Mouse (Mus musculus): ENCODE measurements at regions not wholly inside any gene's neighbourhood (a gene's known extent, or its start where the extent isn't known, plus 50 kb on each side); places are given as distances from the start of the nearest gene placed in this dataset.
"Not testable (repeated sequence)": the region's sequence is repeated elsewhere in the genome, so short reads cannot be mapped to it uniquely, and the experiment has no call there.

GRCm38 (mm10) chr5:97806754-97807153 lies 224.1 kb downstream of the Antxr2 start:
- no peak for DNase-seq (ENCODE audit: low spot score)

GRCm38 (mm10) chr5:97800017-97800416 lies 230.8 kb downstream of the Antxr2 start:
- no peak overlapping the region for H3K4me3 ChIP-seq (replicated peaks; ENCODE audit: low read depth, low read length)
- H3K4me1 ChIP-seq (replicated peaks; ENCODE audit: insufficient read depth, low read length): no peaks in the 10 kb centered on the region
- WGBS: 34% methylated on average over 3 of the region's 3 CpGs
- TF ChIP-seq CTCF (IDR thresholded peaks at IDR 0.05; ENCODE audit: low read depth): no peak
- DNase-seq (ENCODE audit: low spot score) (no peak), ATAC-seq (replicated peaks; ENCODE audit: low FRiP score, low read depth) (no peak)
- H3K9me3 ChIP-seq (replicated peaks; ENCODE audit: low read length): no peaks in the 10 kb centered on the region
- no peaks in the 10 kb centered on the region for H3K36me3 ChIP-seq (ENCODE audit: insufficient read depth, low read length)
- H3K27ac ChIP-seq: no peak overlapping the region
- no peak overlapping the region for H3K9ac ChIP-seq (ENCODE audit: low read depth, low read length)
- no peak overlapping the region for H3K4me2 ChIP-seq (ENCODE audit: low read length)
- no peaks in the 10 kb centered on the region for H3K27me3 ChIP-seq (ENCODE audit: insufficient read depth, low read length)

More at GRCm38 (mm10) chr5:97806754-97807153, 224.1 kb downstream of the Antxr2 start:
- Histone ChIP-seq H3K4me2 (ENCODE audit: low read length) (no peak overlapping the region), H3K27ac (no peak overlapping the region), H3K4me1 (replicated peaks; ENCODE audit: insufficient read depth, low read length) (no peaks in the 10 kb centered on the region), H3K9me3 (replicated peaks; ENCODE audit: low read length) (no peaks in the 10 kb centered on the region), H3K9ac (ENCODE audit: low read depth, low read length) (no peak overlapping the region), H3K27me3 (ENCODE audit: insufficient read depth, low read length) (no peaks in the 10 kb centered on the region), H3K4me3 (replicated peaks; ENCODE audit: low read depth, low read length) (no peak overlapping the region), H3K36me3 (ENCODE audit: insufficient read depth, low read length) (no peaks in the 10 kb centered on the region)
- no peak for TF ChIP-seq CTCF (IDR thresholded peaks at IDR 0.05; ENCODE audit: low read depth)
- no peak for ATAC-seq (replicated peaks; ENCODE audit: low FRiP score, low read depth)

- no peak for TF ChIP-seq CTCF (IDR thresholded peaks at IDR 0.05; ENCODE audit: low read depth)
- Histone ChIP-seq H3K4me3 (replicated peaks; ENCODE audit: low read depth, low read length) (no peak overlapping the region), H3K9ac (ENCODE audit: low read depth, low read length) (no peak overlapping the region), H3K27ac (no peak overlapping the region), H3K4me2 (ENCODE audit: low read length) (no peak overlapping the region), H3K36me3 (ENCODE audit: insufficient read depth, low read length) (no peaks in the 10 kb centered on the region), H3K9me3 (replicated peaks; ENCODE audit: low read length) (no peaks in the 10 kb centered on the region), H3K27me3 (ENCODE audit: insufficient read depth, low read length) (no peaks in the 10 kb centered on the region), H3K4me1 (replicated peaks; ENCODE audit: insufficient read depth, low read length) (no peaks in the 10 kb centered on the region)
- ATAC-seq (replicated peaks; ENCODE audit: low FRiP score, low read depth) (no peak), DNase-seq (ENCODE audit: low spot score) (no peak)
- 82% methylated on average over 9 of the region's 9 CpGs for WGBS
Observed at GRCm38 (mm10) chr5:97788175-97788574, 242.7 kb downstream of the Antxr2 start.

DNA sequence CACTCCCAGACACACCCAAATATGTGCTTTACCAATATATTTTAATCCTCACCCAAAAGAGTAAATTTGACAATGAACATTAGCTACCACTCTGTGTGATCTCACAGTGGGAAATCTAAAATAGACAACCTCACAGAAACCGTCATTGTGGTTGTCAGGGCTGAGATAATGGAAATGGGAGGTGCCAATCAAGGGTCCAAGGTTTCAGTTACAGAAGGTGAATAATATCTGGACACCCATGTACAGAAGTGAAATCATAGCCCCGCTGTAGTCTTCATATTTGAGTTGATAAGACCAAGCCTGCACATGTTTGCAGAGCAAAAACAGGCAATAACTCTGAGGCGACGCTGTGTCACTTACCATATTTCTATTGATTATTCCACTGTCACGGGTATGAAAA lies 243.8 kb downstream of the Antxr2 start:
- Histone ChIP-seq H3K4me1 (replicated peaks; ENCODE audit: insufficient read depth, low read length) (no peaks in the 10 kb centered on the region), H3K9me3 (replicated peaks; ENCODE audit: low read length) (no peaks in the 10 kb centered on the region), H3K27me3 (ENCODE audit: insufficient read depth, low read length) (no peaks in the 10 kb centered on the region), H3K9ac (ENCODE audit: low read depth, low read length) (no peak overlapping the region), H3K36me3 (ENCODE audit: insufficient read depth, low read length) (no peaks in the 10 kb centered on the region), H3K4me3 (replicated peaks; ENCODE audit: low read depth, low read length) (no peak overlapping the region), H3K27ac (no peak overlapping the region), H3K4me2 (ENCODE audit: low read length) (no peak overlapping the region)
- DNase-seq (ENCODE audit: low spot score) (no peak), ATAC-seq (replicated peaks; ENCODE audit: low FRiP score, low read depth) (no peak)
- TF ChIP-seq CTCF (IDR thresholded peaks at IDR 0.05; ENCODE audit: low read depth): no peak
- WGBS: 91% methylated on average over 5 of the region's 5 CpGs

GRCm38 (mm10) chr5:97775100-97775499 lies 255.7 kb downstream of the Antxr2 start:
- H3K4me3 ChIP-seq (replicated peaks; ENCODE audit: low read depth, low read length); H3K4me2 ChIP-seq (ENCODE audit: low read length); H3K27ac ChIP-seq; H3K9ac ChIP-seq (ENCODE audit: low read depth, low read length); H3K9me3 ChIP-seq (replicated peaks; ENCODE audit: low read length); ATAC-seq (replicated peaks; ENCODE audit: low FRiP score, low read depth); H3K27me3 ChIP-seq (ENCODE audit: insufficient read depth, low read length); H3K4me1 ChIP-seq (replicated peaks; ENCODE audit: insufficient read depth, low read length); DNase-seq (ENCODE audit: low spot score); H3K36me3 ChIP-seq (ENCODE audit: insufficient read depth, low read length): not testable (repeated sequence)
- WGBS: 92% methylated on average over 3 of the region's 3 CpGs

DNA sequence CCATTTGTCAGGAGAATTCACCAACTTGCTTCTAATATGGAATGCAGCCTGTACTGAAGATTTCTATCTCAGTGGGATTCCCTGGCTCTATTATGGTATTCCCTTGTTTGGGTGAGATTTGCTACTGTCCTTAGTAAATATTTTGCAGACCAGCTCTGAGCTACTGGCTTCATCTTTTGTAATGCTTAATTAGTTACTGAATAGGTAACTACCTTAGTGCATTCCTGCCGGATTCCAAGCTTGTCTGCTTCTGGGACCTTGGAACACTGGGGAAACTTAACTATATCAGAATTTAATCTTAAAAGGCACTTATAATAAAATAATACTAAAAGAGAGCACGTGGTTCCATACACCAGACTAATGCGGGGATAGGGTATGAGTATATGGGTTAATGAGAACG lies 257.4 kb downstream of the Antxr2 start:
- not testable (repeated sequence) for H3K27me3 ChIP-seq (ENCODE audit: insufficient read depth, low read length); H3K36me3 ChIP-seq (ENCODE audit: insufficient read depth, low read length); H3K4me3 ChIP-seq (replicated peaks; ENCODE audit: low read depth, low read length); H3K4me1 ChIP-seq (replicated peaks; ENCODE audit: insufficient read depth, low read length); H3K9ac ChIP-seq (ENCODE audit: low read depth, low read length); H3K27ac ChIP-seq; ATAC-seq (replicated peaks; ENCODE audit: low FRiP score, low read depth); H3K9me3 ChIP-seq (replicated peaks; ENCODE audit: low read length); DNase-seq (ENCODE audit: low spot score); H3K4me2 ChIP-seq (ENCODE audit: low read length)
- 54% methylated on average over 4 of the region's 4 CpGs for WGBS

GRCm38 (mm10) chr5:97737339-97737738 lies 280.5 kb upstream of the Gk2 start:
- no peaks in the 10 kb centered on the region for H3K27me3 ChIP-seq (ENCODE audit: insufficient read depth, low read length)
- H3K4me2 ChIP-seq (ENCODE audit: low read length): no peak overlapping the region
- no peaks in the 10 kb centered on the region for H3K9me3 ChIP-seq (replicated peaks; ENCODE audit: low read length)
- no peak overlapping the region for H3K4me3 ChIP-seq (replicated peaks; ENCODE audit: low read depth, low read length)
- no peak overlapping the region for H3K9ac ChIP-seq (ENCODE audit: low read depth, low read length)
- H3K27ac ChIP-seq: no peak overlapping the region
- H3K36me3 ChIP-seq (ENCODE audit: insufficient read depth, low read length): no peaks in the 10 kb centered on the region
- WGBS: 96% methylated on average over 2 of the region's 2 CpGs
- DNase-seq (ENCODE audit: low spot score): no peak
- no peaks in the 10 kb centered on the region for H3K4me1 ChIP-seq (replicated peaks; ENCODE audit: insufficient read depth, low read length)
- no peak for TF ChIP-seq CTCF (IDR thresholded peaks at IDR 0.05; ENCODE audit: low read depth)
- no peak for ATAC-seq (replicated peaks; ENCODE audit: low FRiP score, low read depth)

Data from kidney, postnatal 0 days (tissue).